Mouse (Mus musculus) heart, embryonic 10.5 days (tissue): ENCODE measurements around the gene Itga10. TPM values are rescaled to one million over a fixed set of nuclear protein-coding genes. Genes with fewer than 3 reads are reported as not detected.

Source experiments
- polyA plus RNA-seq: library from polyadenylated mRNA; unstranded; fragments of >200 nt; fragmentation: Nextera tagmentation; extraction: Ambion mirVana; gene quantifications from 2 replicates; pipeline ENCODE4 v1.2.1, GENCODE M21; 2016

The Itga10 gene
- polyA plus RNA-seq, 1 experiment from 2014 or later = 0.84 TPM

Other genes starting within 250 kb of the Itga10 start
- 0.49 TPM in 1 of 2 replicates, not detected in the other for gene BC107364, start 193.3 kb upstream of the Itga10 start, polyA plus RNA-seq
- 5.5 and 8.9 TPM in 2 replicates for gene Hfe2, start 120.4 kb upstream of the Itga10 start, polyA plus RNA-seq
- gene Txnip, start 87.6 kb upstream of the Itga10 start, polyA plus RNA-seq = 59.9 and 75.5 TPM in 2 replicates
- 0.88 and 2.8 TPM in 2 replicates for gene Gm16253, start 68.6 kb upstream of the Itga10 start, polyA plus RNA-seq
- 37.1 and 37.2 TPM in 2 replicates for gene Polr3gl, start 51.4 kb upstream of the Itga10 start, polyA plus RNA-seq
- 6.8 and 10.4 TPM in 2 replicates for gene Ankrd34a, start 48.9 kb upstream of the Itga10 start, polyA plus RNA-seq
- 4.7 and 4.8 TPM in 2 replicates for gene Lix1l, start 44.4 kb upstream of the Itga10 start, polyA plus RNA-seq
- gene Rbm8a, start 15.7 kb upstream of the Itga10 start, polyA plus RNA-seq = 112 and 150 TPM in 2 replicates
- 37.1 and 39.0 TPM in 2 replicates for gene Pex11b, start 10.2 kb upstream of the Itga10 start, polyA plus RNA-seq
- gene Gm42957, start 10.1 kb upstream of the Itga10 start, polyA plus RNA-seq = 0.10 and 0.26 TPM in 2 replicates
- gene Ankrd35, start 24.5 kb downstream of the Itga10 start, polyA plus RNA-seq = 0.14 TPM in 2 replicates
- 41.8 and 43.4 TPM in 2 replicates for gene Pias3, start 50.8 kb downstream of the Itga10 start, polyA plus RNA-seq
- gene Nudt17, start 63.0 kb downstream of the Itga10 start, polyA plus RNA-seq = 7.1 and 8.5 TPM in 2 replicates
- 37.7 and 41.0 TPM in 2 replicates for gene Polr3c, start 82.0 kb downstream of the Itga10 start, polyA plus RNA-seq
- gene Rnf115, start 82.1 kb downstream of the Itga10 start, polyA plus RNA-seq = 47.9 and 59.6 TPM in 2 replicates
- gene Pdzk1, start 183.7 kb downstream of the Itga10 start, polyA plus RNA-seq = 0.98 TPM in 1 of 2 replicates, not detected in the other
- gene Cd160, start 183.8 kb downstream of the Itga10 start, polyA plus RNA-seq = 0.06 TPM in 1 of 2 replicates, not detected in the other